Mouse (Mus musculus) forebrain, postnatal 0 days (tissue): ENCODE data around the gene Gm20683. TPM values are rescaled to one million over a fixed set of nuclear protein-coding genes. Genes with fewer than 3 reads are reported as not detected.

Experiments
- ATAC-seq: fragments of 200-750 bp; cut with Nextera tagmentation; 2 replicates; pipeline ENCODE4 v1.8.0; 2017; ENCODE audit warnings: mild to moderate bottlenecking, moderate library complexity
- DNase-seq: peaks from one replicate; pipeline ENCODE4 v3.0.0-alpha.2; 2015
- H3K27ac ChIP-seq: fragments of 300-500 bp; sonication (generic); 2 replicates; pipeline ENCODE4 v1.5.1; 2014; ENCODE audit warnings: low read depth, mild to moderate bottlenecking, antibody characterized with exemption, low read length, moderate library complexity, mixed read lengths
- H3K27me3 ChIP-seq: fragments of 300-500 bp; sonication (generic); 2 replicates; pipeline ENCODE4 v1.6.1; 2014; ENCODE audit warnings: mild to moderate bottlenecking, low read length, mixed read lengths; ENCODE audit not compliant: insufficient read depth
- H3K36me3 ChIP-seq: fragments of 300-500 bp; sonication (generic); 2 replicates; pipeline ENCODE4 v1.6.1; 2014; ENCODE audit warnings: mild to moderate bottlenecking, moderate library complexity; ENCODE audit not compliant: insufficient read depth
- H3K4me1 ChIP-seq: fragments of 300-500 bp; sonication (generic); 2 replicates; pipeline ENCODE4 v1.6.1; 2014; ENCODE audit warnings: antibody characterized with exemption; ENCODE audit not compliant: insufficient read depth
- H3K4me2 ChIP-seq: fragments of 300-500 bp; sonication (generic); 2 replicates; pipeline ENCODE4 v1.6.1; 2014; ENCODE audit warnings: low read depth, mild to moderate bottlenecking, moderate library complexity
- H3K4me3 ChIP-seq: fragments of 300-500 bp; sonication (generic); 2 replicates; pipeline ENCODE4 v1.5.1; 2014; ENCODE audit warnings: low read depth, low read length, mixed read lengths
- H3K9ac ChIP-seq: fragments of 300-500 bp; sonication (generic); 2 replicates; pipeline ENCODE4 v1.6.1; 2014; ENCODE audit warnings: mild to moderate bottlenecking
- H3K9me3 ChIP-seq: fragments of 300-500 bp; sonication (generic); 2 replicates; pipeline ENCODE4 v1.6.1; 2016; ENCODE audit warnings: low read length
- CTCF ChIP-seq: sonication (generic); IDR thresholded peaks from 2 replicates; pipeline ENCODE4 v1.5.1; 2016; ENCODE audit warnings: antibody characterized with exemption, control low read depth, low read depth
- WGBS: fragments of 180-500 bp; shearing (Covaris S2); extraction: QIAGEN DNeasy Blood & Tissue Kit; methylation state at CpG from one replicate; pipeline ENCODE4 v1.1.7; 2014; 5-methylcytosine and 5-hydroxymethylcytosine counted together
- polyA plus RNA-seq: library from polyadenylated mRNA; unstranded; fragments of >200 nt; fragmentation: Nextera tagmentation; extraction: Ambion mirVana; gene quantifications from 2 replicates; pipeline ENCODE4 v1.2.1, GENCODE M21; 2015
- total RNA-seq: library from RNA; depleted of rRNA; stranded (reverse); fragments of >200 nt; gene quantifications from 2 replicates; pipeline ENCODE4 v1.2.3, GENCODE M21; 2014

Gene Gm20683
- total and polyA plus RNA-seq, 2 experiments from 2014 or later, result 12.3 to 23.8 TPM

DNA sequence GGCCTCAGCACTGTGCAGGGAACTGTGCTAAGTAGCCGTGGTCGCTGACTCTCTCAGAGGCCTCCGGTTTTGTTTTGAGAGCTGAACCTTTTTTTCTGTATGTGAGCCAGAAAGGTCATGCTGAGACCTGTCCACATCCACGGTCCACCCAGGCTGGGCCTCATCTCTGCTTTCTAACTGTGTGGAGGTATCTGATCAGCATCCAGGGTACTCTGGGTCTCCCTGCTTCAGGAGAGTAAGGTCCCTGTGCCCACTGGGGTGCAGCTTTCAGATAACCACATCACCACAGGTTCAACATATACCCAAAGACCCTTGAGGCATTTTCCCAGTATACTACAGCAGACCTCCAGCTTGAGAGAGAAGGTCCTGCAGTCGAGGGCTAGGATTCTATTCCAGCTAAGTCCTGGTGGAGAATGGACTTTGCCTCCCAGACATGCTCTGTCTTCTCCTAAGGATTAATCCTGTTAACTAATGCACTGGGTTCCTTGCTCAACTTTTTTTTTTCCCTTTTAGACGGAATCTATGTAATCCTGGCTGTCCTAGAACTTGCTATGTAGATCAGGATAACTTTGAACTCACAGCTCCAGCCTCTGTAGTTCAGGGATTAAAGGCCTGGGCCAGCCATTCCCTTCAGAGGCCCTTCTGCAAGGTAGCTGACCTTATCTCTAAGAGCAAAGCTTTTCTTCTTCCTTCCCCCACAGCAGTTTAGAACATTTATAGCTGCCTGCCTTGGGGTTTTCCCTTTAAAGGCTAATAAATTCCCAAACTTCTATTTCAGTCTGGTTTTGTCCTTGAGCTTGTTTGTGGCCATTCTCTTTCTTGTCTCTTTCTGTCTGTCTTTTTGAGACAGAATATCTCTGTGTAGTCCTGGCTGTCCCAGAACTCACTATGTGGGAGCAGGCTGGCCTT is 20.4 kb upstream of the Gm20683 start:
- WGBS, result 9% methylated on average over 6 of the region's 6 CpGs
- Histone ChIP-seq H3K4me2 (peak overlapping the region; percentile 87), H3K9me3 (no peaks in the 10 kb centered on the region), H3K4me1 (peaks cover 12% of the 10 kb centered on the region), H3K36me3 (no peaks in the 10 kb centered on the region; the same call in 1 of the 2 replicates), H3K27ac (peak overlapping the region; percentile 91), H3K27me3 (no peaks in the 10 kb centered on the region), H3K4me3 (peak overlapping the region; percentile 71), H3K9ac (peak overlapping the region; percentile 81)
- ATAC-seq (peak; percentile 30; the same call in 1 of the 2 replicates), DNase-seq (no peak)
- TF ChIP-seq CTCF, result no peak

DNA sequence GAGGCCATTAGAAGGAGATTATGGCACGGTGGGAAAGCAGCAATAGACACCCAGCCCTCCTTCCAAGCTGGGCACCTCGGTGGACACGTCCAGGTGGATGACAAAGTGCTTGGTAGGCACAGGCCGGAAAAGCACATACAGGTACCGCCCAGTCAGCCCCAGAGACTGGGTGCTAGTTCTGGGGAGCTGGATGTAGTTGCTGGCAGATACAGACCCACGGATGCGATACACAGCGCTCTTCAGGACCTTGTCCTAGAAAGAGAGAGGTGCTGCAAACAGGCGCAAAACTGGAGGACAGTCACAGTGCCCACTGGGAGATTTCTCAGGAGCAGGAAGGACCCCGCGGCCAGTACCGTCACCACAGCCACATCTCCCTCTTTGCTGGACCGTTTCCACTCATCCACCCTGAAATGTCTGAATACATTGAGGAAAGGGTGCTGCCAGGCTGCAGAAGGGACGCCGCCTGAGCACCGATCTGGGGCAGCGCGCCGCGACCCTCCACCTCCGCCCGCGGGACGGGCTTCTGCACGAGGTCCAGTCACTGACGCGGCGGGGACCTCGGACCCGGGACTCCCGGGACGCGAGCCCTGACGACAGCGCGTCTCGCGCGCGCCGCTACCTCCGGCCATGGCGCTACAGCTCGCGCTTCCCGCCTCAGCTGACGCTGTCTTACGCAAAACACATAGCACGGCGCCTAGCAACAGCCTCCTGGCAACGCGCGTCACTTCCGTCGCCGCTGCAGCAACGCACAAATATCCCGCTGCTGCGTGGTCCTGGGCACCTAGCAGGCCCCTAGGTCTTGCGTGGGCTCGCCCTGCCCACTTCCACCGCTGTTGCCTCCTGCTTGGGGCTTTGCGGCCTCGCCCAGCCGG is 19.5 kb upstream of the Gm20683 start, which contains the start of gene Wdr90:
Gene Wdr90 (minus strand): TSS at position 670 of the 872 bp plus-strand sequence.
- Histone ChIP-seq H3K4me3 (peak within 1 kb of the TSS; percentile 71), H3K9ac (peak within 1 kb of the TSS; percentile 81), H3K27me3 (no peaks in the 10 kb centered on the region), H3K36me3 (no peaks in the 10 kb centered on the region; the same call in 1 of the 2 replicates), H3K4me2 (peak within 1 kb of the TSS; percentile 87), H3K9me3 (no peaks in the 10 kb centered on the region), H3K27ac (peak within 1 kb of the TSS; percentile 91), H3K4me1 (peaks cover 12% of the 10 kb centered on the region)
- 5% methylated on average over 65 of the region's 65 CpGs for WGBS
- DNase-seq (peak; percentile 97), ATAC-seq (peak; percentile 99)
- TF ChIP-seq CTCF, result peak; percentile 51

DNA sequence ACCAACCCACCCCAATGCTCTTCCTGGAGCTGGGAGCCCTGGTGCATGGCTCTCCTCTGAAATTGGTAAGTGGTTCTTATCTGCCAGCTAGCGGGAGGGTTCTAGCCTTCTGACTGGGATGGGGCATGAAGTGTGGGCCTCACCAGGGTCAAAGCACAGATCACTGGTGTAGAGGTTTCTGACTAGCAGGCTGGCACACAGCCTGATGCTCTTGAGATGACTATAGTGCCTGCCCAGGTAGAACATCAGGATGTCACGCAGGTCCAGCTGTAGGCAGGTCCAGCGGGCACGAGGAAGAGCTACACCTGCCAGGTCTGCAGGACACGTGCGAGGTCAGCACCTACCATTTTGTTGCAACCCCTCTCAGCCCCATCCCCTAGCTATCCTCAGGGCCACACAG is 18.7 kb upstream of the Gm20683 start:
- Histone ChIP-seq H3K4me1 (peaks cover 12% of the 10 kb centered on the region), H3K36me3 (no peaks in the 10 kb centered on the region; the same call in 1 of the 2 replicates), H3K27ac (no peak overlapping the region), H3K9me3 (no peaks in the 10 kb centered on the region), H3K4me3 (no peak overlapping the region), H3K9ac (no peak overlapping the region), H3K27me3 (no peaks in the 10 kb centered on the region), H3K4me2 (peak overlapping the region; percentile 87)
- 92% methylated on average over 6 of the region's 6 CpGs for WGBS
- DNase-seq, result no peak
- ATAC-seq, result no peak
- no peak for TF ChIP-seq CTCF

- WGBS, result under 1% methylated on average over 19 of the region's 21 CpGs
- ATAC-seq (peak; percentile 100), DNase-seq (peak; percentile 93)
- Histone ChIP-seq H3K9ac (peak within 1 kb of the TSS; percentile 80), H3K36me3 (peaks cover 41% of the 10 kb centered on the region), H3K9me3 (no peaks in the 10 kb centered on the region), H3K4me1 (peaks cover 8% of the 10 kb centered on the region; the same call in 1 of the 2 replicates), H3K27ac (peak within 1 kb of the TSS; percentile 77), H3K4me3 (peak within 1 kb of the TSS; percentile 85), H3K4me2 (peak within 1 kb of the TSS; percentile 96), H3K27me3 (no peaks in the 10 kb centered on the region)
- TF ChIP-seq CTCF, result peak; percentile 84
Observed at GRCm38 (mm10) chr17:25844396-25844901, 2.9 kb upstream of the Gm20683 start, which contains the start of gene Rhot2. Rhot2 (minus strand) TSS chr17:25844851.

DNA sequence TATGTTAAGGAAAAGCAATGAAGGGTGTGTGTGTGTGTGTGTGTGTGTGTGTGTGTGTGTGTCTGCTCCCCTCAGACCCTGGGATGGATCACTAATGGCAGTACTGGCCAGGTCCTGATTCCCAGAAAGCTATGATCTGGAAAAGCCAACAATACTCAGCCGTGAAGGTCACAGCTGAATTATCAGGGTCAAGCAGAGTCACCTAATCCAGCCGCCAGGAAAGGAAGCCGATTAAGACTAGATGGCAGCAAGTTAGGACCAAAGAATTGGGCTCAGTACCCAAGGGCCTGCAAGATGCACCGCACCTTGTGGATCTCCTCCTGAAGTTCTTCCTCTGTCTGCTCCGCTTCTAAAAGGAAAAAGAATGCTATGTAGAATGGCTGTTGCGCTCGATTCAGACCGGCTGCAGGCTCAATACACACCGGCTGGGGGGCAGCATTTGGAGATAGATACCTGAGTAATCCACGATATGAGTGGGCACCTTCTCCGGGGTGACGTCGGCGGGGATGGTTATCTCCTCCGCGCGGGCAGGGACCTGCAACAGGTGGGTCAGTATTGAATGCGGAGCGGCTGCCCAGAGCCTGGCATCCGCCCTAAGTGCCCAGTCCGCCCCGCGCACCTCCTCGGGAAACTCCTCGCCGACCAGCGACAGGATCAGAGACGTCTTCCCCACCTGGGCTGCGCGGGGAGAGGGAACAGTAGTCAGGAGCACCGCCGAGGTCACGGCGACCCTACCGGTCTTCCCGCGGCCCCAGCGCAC is 2.3 kb upstream of the Gm20683 start:
- Histone ChIP-seq H3K4me1 (peaks cover 8% of the 10 kb centered on the region; the same call in 1 of the 2 replicates), H3K27me3 (no peaks in the 10 kb centered on the region), H3K4me3 (peak overlapping the region; percentile 85), H3K9ac (peak overlapping the region; percentile 80), H3K9me3 (no peaks in the 10 kb centered on the region), H3K4me2 (peak overlapping the region; percentile 96), H3K27ac (peak overlapping the region; percentile 77), H3K36me3 (peaks cover 47% of the 10 kb centered on the region)
- DNase-seq (no peak), ATAC-seq (peak; percentile 54)
- TF ChIP-seq CTCF, result 0 out of 2 replicates have a peak, but pooled peaks have one; percentile 1
- 4% methylated on average over 38 of the region's 38 CpGs for WGBS

GRCm38 (mm10) chr17:25843122-25843521 is 1.6 kb upstream of the Gm20683 start:
- H3K4me1 ChIP-seq, result peaks cover 8% of the 10 kb centered on the region; the same call in 1 of the 2 replicates
- no peak for DNase-seq
- H3K27me3 ChIP-seq, result no peaks in the 10 kb centered on the region
- H3K9ac ChIP-seq, result peak overlapping the region; percentile 80; the same call in 1 of the 2 replicates
- 92% methylated on average over 4 of the region's 4 CpGs for WGBS
- peak overlapping the region; percentile 96 for H3K4me2 ChIP-seq
- no peak overlapping the region for H3K27ac ChIP-seq
- peaks cover 42% of the 10 kb centered on the region for H3K36me3 ChIP-seq
- no peak for ATAC-seq
- TF ChIP-seq CTCF, result no peak
- H3K9me3 ChIP-seq, result no peaks in the 10 kb centered on the region
- H3K4me3 ChIP-seq, result no peak overlapping the region
